Mouse (Mus musculus) megakaryocyte, embryonic 14.5 days (primary cell): ENCODE measurements around the gene Pla2g4b.

Experiments used
- FLI1 ChIP-seq: IDR thresholded peaks from 2 replicates; pipeline ENCODE4 v1.6.1; 2012; ENCODE audit warnings: low read length, inconsistent platforms, mixed read lengths
- GATA1 ChIP-seq: IDR thresholded peaks from 3 replicates; pipeline ENCODE4 v1.6.1; 2012; ENCODE audit warnings: mixed read lengths, low read length, inconsistent platforms, borderline replicate concordance

GRCm38 (mm10) chr2:119995391-119996281 is 37.6 kb upstream of the Pla2g4b start:
- TF ChIP-seq GATA1 (no peak), FLI1 (no peak)
